Mouse (Mus musculus): ENCODE results near the gene Ptch2.

The Ptch2 gene

GRCm38 (mm10) chr4:117095551-117096452, at the start of gene Ptch2:
Ptch2 (plus strand) TSS chr4:117096075.
- peak in 1 of 2 experiments; percentile 14 for DNase-seq (ENCODE audit: low spot score in 2 of 2)

DNA sequence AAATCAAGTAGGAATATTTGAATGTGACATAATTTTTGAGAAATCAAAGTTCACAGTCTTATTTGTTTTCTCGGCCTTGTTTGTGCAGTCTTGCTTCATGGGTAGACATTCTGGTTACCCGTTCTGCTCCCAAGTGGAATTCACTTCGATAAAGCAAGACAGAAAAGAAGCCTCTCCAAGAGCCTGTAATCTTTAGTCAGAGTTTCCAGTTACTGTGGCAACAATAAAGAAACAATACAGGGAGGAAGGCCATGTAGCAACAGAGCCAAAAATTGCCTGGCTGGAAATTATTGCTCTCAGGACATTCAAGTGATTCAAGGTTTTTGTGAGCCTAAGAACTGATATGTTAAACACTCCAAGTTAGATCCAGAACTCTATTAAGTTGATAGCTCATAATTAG, 47.0 kb upstream of the Ptch2 start:
- DNase-seq (ENCODE audit: low spot score in 2 of 2), result no peak

- DNase-seq (ENCODE audit: low spot score in 2 of 2), result no peak
Measured at GRCm38 (mm10) chr4:117049485-117049884, 46.4 kb upstream of the Ptch2 start.

- DNase-seq (ENCODE audit: low spot score in 2 of 2), result no peak
Measured at GRCm38 (mm10) chr4:117052626-117053025, 43.2 kb upstream of the Ptch2 start.

GRCm38 (mm10) chr4:117053956-117054355, 41.9 kb upstream of the Ptch2 start:
- DNase-seq (ENCODE audit: low spot score in 2 of 2), result no peak

DNA sequence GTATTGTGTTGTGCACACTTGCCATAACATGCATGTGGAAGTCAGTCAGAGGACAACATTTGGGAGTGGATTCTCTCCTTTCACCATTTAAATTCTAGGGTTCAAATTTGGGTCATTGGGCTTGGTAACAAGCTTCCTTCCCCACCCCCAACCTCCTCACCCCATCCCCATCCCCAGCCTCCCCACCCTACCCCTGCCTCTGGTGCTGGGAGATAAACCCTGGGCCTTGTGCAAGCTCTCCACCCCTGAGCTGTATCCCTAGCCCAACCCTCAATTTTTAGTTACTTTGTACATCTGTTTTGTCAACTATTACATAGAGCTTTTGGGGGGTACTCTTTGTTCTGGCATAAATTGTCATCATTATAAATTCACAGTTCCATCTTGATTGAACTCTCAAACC, 39.8 kb upstream of the Ptch2 start:
- DNase-seq (ENCODE audit: low spot score in 2 of 2), result no peak

DNA sequence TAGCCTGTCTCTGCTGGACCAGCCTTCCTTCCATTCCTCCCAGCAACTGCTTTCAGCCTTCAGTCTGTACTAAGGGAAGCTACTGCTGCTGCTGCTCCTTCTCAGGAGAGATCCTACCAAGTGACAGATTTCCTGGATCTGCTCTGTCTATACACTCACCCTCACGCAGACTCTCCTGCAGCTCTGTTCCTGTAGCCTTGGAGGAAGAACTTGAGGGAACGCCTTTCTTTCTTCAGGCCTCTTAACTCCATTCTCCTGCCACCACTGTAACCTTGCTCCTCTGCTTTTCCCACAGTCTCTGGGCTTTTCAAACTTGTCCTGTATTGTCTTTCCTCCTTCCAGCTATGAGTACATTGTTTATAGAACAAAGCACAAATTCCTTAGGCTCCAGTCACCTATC, 39.4 kb upstream of the Ptch2 start:
- DNase-seq (ENCODE audit: low spot score in 2 of 2), result no peak

DNA sequence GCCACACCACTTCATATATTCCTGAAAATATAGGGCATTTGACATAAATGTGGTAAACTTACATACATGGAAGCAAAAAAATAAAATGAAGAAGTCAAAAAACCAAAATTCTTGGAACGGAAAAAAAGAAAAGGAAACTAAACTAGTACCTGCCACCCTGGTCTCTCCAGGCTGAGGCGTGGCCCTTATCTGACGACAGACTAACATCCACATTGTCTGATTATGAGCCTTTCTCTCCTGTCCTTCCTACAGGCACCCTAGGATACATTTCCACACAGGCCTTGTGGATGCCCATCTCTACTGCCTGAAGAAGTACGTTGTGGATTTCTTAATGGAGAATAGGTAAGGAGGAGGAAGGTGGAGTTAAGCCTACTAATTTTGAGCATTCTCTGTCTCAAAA, 37.4 kb upstream of the Ptch2 start:
- DNase-seq (ENCODE audit: low spot score in 2 of 2), result no peak

DNA sequence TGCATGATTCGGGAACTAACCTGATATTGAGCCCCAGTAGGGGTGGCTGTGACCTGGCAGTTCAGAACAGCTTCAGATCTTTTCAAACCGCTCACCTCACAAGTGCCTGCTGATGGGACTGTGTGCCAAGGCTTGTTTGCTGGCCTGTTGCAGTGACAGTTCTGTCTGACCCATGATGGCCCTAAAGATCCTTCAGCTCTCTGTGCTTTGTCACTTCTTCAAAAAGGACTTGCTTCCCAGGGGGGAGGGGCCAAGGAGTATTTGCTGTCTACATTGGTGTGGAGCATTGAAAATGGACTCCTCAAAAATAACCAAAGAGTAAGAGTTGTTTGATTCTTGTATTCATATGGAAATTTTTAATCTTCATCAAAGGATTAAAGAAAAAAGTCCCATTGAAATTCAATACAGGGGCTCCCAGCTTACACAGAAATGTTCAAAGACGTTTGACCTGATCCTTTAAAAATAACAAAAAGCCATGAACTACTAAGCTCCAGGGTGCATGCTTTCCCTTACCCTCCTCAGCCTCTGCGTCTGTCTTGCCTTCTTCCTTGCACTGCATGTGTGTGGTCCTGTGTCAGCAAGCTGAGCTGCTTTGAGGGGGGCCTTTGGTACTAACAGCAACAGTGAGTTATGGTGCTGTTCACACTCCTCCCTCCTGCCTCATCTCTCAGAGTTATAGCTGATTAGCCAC, 33.0 kb upstream of the Ptch2 start:
- no peak for DNase-seq (ENCODE audit: low spot score in 2 of 2)

GRCm38 (mm10) chr4:117068035-117068434, 27.8 kb upstream of the Ptch2 start:
- no peak for DNase-seq (ENCODE audit: low spot score in 2 of 2)

DNA sequence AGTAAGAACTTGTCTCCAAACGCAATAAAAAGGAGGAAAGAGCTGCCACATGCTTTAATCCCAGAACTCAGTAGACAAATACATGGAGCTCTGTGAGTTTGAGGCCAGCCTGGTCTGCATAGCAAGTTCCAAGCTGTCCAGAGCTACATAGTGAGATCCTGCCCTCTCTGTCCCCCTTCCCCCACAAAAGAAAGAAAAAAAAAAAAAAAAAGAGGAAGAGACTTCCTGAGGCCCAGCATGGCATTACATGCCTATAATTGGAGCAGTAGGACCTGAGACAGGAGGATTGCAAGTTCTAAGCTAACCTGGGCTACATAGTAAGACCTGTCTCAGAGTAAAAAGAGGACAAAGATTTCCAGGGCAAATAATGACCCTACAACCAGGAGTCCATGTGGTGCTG, 26.2 kb upstream of the Ptch2 start:
- no peak for DNase-seq (ENCODE audit: low spot score in 2 of 2)

DNA sequence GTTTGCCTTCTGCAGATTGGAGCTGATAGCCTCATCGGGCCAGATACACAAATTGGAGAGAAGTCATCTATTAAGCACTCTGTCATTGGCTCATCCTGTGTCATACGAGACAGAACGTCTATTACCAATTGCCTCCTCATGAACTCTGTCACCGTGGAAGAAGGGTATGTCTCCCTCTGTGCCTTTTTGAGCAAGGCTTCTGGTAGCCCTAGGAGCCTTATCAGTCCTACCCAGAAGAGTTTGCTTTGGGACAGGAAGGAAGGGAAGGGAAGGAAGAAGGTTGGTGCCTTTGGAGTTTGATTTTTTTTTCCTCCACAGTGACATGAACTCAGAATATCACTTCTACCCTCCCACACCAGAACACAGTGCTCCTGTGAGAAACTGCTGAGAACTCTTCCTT, 25.3 kb upstream of the Ptch2 start:
- DNase-seq (ENCODE audit: low spot score in 2 of 2), result no peak

- DNase-seq (ENCODE audit: low spot score in 2 of 2), result no peak
Measured at GRCm38 (mm10) chr4:117071183-117071582, 24.7 kb upstream of the Ptch2 start.

DNA sequence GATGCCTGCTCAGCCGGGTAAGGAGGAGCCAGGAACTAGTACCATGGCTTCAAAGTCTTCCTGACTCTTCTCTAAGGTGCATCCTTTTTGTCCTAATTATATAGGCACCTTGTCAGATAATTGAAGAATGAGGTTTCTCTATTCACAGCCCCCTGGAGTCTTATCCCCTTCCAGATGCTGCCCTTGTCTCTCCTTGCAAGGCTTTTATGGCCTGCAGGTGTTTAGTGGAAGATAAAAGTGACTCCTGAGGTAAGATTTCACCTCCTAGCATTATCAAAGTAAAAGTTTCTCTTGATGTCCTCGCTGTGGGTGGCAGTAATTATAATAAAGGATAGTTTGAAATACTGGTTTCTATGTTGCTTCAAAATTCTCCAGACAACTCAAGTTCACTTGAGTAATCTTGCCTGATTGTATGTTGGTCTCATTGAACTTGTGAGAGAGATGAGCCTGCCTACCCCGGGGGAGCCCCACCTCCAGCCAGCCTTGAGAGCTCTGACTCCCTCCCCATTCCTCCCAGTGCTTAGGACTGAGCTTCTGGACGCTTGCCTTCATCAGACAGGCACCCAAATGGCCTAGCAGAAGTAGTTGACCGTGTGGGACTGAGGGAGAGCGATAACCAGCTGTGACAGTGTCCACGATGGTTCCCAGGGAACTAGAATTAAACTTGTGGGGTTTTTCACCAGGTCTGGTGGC, 7.8 kb upstream of the Ptch2 start:
- no peak for DNase-seq (ENCODE audit: low spot score in 2 of 2)

GRCm38 (mm10) chr4:117090586-117090985, 5.3 kb upstream of the Ptch2 start:
- no peak for DNase-seq (ENCODE audit: low spot score in 2 of 2)

- no peak for DNase-seq (ENCODE audit: low spot score in 2 of 2)
Measured at GRCm38 (mm10) chr4:117094626-117095361, 1.1 kb upstream of the Ptch2 start.

GRCm38 (mm10) chr4:117096666-117097065, 791 bp downstream of the Ptch2 start:
- DNase-seq (ENCODE audit: low spot score in 2 of 2), result no peak

DNA sequence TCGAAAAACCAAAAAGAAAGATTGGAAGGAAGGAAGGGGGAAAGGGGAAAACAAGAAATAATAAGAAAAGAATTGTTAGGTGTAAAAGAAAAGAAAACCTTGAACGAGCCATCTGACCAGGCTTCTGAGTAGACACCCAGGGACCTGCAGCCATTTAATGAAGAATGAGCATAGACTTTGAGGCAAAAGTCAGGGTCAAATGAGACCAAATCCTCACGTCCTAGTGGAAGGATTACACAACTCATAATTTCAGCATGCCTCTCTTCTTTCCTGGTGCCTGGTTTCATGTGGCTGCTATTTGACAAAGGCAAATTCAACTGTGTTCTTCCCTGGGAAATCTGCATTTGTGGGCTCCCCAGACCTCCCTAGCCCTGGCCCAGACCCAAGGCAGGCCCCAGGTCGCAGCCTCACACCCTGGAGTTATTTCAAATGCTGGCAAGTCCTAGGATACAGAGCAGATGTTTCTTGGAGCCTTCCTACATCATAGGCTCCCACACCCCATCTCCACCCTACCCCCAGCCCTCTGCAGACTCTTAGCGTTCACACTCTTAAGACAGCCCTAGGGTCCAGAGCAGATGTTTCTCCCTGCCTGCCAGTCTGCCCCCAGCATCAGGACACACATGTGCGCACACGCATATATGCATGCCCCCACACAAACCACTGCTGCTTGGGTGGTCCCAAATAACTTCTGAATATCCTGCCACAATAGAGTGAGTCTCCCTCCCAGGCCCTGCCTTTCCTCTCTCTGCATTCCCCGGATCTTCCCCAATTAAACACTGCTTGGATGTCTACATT, 2.3 kb downstream of the Ptch2 start:
- no peak for DNase-seq (ENCODE audit: low spot score in 2 of 2)

DNA sequence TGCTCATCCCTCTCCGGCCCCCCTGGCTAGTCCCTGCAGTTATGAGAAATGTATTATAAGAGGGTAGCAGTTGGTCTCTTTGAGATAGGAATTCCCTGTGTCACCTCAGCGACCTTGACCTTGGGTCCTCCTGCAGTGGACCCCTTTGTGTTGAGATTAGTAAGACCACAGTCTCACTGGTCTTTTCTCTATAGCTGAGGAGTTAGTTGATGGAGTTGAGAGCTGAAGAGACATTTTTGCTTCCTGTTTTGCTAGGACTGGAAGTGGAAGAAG, 2.8 kb downstream of the Ptch2 start:
- DNase-seq (ENCODE audit: low spot score in 2 of 2), result no peak

DNA sequence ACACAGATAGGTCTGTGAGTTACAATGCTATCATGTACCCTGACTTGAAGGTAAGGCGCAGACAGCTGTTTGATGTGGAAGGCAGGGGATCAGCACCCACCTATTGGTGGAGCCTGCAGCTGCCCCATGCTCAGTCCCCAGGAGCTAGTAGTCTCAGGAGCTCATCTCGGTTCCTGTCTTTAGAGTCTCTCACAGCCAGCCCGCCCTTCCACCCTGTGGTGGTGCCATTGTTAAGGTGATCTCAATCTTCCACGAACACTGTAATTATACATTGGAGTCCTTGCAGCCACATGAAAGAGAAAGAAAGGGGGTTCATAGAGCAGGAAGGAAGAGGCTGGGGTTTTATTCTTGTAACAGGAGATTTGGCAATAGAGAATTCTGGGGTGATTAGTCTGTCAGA, 4.2 kb downstream of the Ptch2 start:
- DNase-seq (ENCODE audit: low spot score in 2 of 2), result no peak

- no peak for DNase-seq (ENCODE audit: low spot score in 2 of 2)
Measured at GRCm38 (mm10) chr4:117101218-117101617, 5.3 kb downstream of the Ptch2 start.

All from frontal cortex, postnatal 25 days (tissue).